Mouse (Mus musculus): ENCODE measurements at regions not wholly inside any gene's neighbourhood (a gene's known extent, or its start where the extent isn't known, plus 50 kb on each side); places are given as distances from the start of the nearest gene placed in this dataset.

DNA sequence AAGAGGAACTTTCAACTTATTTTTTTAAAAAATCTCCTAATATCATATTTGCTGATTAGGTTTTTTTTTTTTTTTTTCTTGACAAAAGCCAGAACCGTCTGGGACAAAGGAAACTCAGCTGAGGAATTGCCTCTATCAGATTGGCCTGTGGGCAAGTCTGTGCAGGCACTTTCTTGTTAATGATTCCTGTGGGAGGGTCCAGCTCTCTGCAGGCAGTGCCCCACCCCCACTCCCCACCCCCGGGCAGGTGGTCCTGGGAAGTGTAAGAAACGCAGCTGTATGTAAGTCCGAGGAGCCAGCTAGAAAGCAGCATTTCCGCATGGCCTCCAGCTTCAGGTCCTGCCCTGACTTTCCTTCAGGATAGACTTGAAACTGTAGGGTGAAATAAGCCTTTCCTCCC, 377.7 kb downstream of the Sox2 start:
- CTCF ChIA-PET, result interaction anchor here (0.6 to 0.7 kb wide), 5 partner anchors 30 to 160 kb away, joined by 3 to 7 read pairs (median 4); no protein-coding TSS in a partner anchor
- POLR2A ChIA-PET, result interaction anchor here in 3 of 4 experiments (0.6 to 1.6 kb wide), 11 partner anchors 13 to 637 kb away, joined by 3 to 9 read pairs (median 4); partner anchors contain the start of gene Sox2 (in 1 of the 3)

DNA sequence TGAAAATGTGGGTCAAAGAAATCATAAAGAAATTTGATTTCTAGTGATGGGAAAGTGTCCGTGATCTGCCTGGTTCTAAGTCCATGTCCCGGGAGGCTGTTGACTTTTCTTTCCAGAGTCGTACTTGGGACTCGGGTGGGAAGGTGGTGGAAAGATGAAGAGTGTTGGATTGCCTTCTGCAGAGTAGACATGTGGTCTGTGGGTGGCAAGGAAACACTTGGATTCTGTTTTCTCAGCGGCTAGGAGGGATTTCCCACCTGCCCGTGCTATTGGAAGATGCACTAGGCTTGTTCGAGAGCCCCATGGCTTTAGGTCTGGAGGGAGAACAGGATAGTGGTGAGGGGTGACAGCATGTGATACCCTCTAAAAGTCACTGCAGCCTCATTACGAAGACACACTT, 379.7 kb downstream of the Sox2 start:
- ChIA-PET CTCF (no interaction called here), POLR2A (no interaction called here)

GRCm38 (mm10) chr3:35033587-35033986, 383.4 kb downstream of the Sox2 start:
- ChIA-PET POLR2A (interaction anchor here in 1 of 4 experiments (1.1 kb wide), 1 partner anchor 8 kb away, joined by 6 read pairs; no protein-coding TSS in a partner anchor), CTCF (no interaction called here)

- ChIA-PET CTCF (no interaction called here), POLR2A (interaction anchor here in 2 of 4 experiments (1.1 to 1.5 kb wide), 2 partner anchors 10 to 274 kb away, joined by 5 read pairs; no protein-coding TSS in a partner anchor)
Observed at GRCm38 (mm10) chr3:35035234-35035633, 385.0 kb downstream of the Sox2 start.

DNA sequence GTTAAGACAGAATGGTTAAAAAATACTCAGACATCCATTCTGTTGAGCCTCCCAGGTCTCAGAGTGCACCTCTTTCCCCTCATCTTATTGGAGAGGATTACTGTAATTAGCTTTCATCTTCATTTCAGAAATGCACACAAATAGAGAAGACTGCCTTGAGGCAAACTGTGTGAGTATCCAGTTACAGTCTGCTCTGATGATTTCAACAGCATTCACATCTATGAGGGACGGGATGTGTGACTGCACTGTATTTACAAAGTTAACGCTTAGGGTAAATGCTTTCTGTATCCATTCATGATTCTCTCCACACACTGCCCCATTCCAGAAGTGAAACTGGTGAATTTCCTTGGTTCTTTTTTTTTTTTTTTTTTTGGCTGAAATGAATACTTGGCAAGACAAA, 393.5 kb downstream of the Sox2 start:
- ChIA-PET POLR2A (interaction anchor here in 1 of 4 experiments (0.7 kb wide), 1 partner anchor 174 kb away, joined by 11 read pairs; no protein-coding TSS in a partner anchor), CTCF (no interaction called here)

DNA sequence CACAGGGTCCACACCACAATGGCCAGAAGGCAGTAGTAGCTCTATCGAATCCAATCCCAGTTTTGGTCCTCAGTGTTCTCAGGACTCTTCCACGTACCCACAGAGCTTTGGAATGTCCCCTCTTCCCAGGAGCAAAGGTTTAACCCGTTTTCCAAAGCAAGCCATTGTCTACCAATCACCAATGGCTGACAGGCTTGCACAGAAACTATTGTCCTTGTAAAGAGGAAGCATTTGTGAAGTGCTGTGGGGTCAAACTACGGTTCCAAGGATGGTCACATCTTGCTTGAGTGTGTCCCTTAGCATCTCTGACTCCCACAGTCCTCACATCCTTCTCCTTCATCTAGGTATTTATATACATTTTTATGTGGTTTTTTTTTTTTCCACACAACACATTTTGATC, 409.2 kb downstream of the Sox2 start:
- CTCF ChIA-PET, result no interaction called here
- POLR2A ChIA-PET, result no interaction called here

DNA sequence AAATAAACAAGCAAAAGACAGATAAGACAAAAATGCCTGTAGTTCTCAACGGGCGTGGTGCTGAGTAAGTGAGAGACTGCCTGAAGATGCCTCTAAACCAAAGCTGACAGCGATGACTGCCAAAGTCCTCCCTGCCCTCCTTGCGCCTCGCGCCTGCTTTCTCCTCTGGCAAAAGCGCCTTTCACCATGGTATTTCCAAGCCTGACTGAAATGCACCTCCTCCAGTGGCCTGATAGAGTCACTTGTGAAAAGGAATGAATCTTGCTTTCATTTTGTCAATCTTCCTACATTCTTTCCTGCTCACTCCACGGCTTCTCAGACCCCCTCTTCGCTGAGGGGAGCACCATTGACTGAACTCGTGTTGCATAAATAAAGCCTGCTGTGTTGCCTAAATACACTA, 409.8 kb downstream of the Sox2 start:
- CTCF ChIA-PET, result no interaction called here
- POLR2A ChIA-PET, result interaction anchor here in 3 of 4 experiments (0.7 to 1.1 kb wide), 7 partner anchors 12 to 1168 kb away, joined by 3 to 5 read pairs (median 3); no protein-coding TSS in a partner anchor

DNA sequence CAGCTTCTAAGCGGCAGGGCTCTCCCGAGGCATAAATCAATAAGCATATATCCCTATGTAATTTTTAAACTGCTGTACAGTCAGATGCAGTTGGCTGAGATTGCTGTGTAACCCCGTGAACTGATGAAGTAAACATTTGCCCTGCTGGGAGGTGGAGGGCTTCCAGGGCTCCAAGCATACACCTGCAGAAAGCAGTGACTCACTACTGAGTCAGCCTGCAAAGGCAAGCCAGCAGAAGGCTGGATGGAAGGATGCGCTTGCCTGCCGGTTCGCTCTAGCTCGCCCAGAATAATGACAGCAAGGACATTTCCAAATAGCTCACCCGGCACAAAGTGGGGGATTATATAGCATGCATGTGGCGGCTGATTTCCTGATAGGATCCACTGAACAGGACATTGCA, 416.6 kb downstream of the Sox2 start:
- CTCF ChIA-PET, result no interaction called here
- POLR2A ChIA-PET, result no interaction called here

DNA sequence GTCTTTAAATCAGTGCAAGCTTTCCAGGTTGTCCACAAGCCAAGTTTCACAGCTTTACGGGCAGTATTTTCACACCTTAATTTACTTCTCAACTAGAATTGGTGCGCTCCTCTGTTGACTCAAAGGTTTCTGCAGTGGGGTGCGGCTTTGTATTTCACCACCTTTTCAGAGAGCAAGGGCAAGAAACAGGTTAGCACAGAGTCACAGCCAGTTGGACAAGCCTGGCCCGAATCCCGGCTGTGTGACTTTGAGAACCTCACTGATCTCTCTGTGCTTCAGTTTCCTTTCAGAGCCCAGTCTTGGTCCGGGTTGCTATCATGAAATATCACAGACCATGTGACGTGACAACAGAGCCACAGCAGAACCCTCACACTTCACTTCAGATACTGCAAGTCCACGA, 418.4 kb downstream of the Sox2 start:
- ChIA-PET POLR2A (no interaction called here), CTCF (interaction anchor here in 1 of 4 experiments (0.6 kb wide), 1 partner anchor 16 kb away, joined by 3 read pairs; no protein-coding TSS in a partner anchor)

GRCm38 (mm10) chr3:35071046-35071445, 420.8 kb downstream of the Sox2 start:
- ChIA-PET CTCF (no interaction called here), POLR2A (no interaction called here)

GRCm38 (mm10) chr3:35079887-35080286, 429.7 kb downstream of the Sox2 start:
- POLR2A ChIA-PET, result interaction anchor here in 1 of 4 experiments (0.6 kb wide), 1 partner anchor 125 kb away, joined by 4 read pairs; no protein-coding TSS in a partner anchor
- CTCF ChIA-PET, result interaction anchor here in 1 of 4 experiments (0.6 kb wide), 1 partner anchor 10 kb away, joined by 6 read pairs; no protein-coding TSS in a partner anchor

- ChIA-PET CTCF (interaction anchor here in 2 of 4 experiments (0.6 to 1.0 kb wide), 2 partner anchors 16 to 444 kb away, joined by 3 read pairs; no protein-coding TSS in a partner anchor), POLR2A (interaction anchor here (0.6 to 1.2 kb wide), 4 partner anchors 83 to 465 kb away, joined by 3 to 4 read pairs (median 4); no protein-coding TSS in a partner anchor)
Observed at GRCm38 (mm10) chr3:35084091-35084867, 434.1 kb downstream of the Sox2 start.

DNA sequence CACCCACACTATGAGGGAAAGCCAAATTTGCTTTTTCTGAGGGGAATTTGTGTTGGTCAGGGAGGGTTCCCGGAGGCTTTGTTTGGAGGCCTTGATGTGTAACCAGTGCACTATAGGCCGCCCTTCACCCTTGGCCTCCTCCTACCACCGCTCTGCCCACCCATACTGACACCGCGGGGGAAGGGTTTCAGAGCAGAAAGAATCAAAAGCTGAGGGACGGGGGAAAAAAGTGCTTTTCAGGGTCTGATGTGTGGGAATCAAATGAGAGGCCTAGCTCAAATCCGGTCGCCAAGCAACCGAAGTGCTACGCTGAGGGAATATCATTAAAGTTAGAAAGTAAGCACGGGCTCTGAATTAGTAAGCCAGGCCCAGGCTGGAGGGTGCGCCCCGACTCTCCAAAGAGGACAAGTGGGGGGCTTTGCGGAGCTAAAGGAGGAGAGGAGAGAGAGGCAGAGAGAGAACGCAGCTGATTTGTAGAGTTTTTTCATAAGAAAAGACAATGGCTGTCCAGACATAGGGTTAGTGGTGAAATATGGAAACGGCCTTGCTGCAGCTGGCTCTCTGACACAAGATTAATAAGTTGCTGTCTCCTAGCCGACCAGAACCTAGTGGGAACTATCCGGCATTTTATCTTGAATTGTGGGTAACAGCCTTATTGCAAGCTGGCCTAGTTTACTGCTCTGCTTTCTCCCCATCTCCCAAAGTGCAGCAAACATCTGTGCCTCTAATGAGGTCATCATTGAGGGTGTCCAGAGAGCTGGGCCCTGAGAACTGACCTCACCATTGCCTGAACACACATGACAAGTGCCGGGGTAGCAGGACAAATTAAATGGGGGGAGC, 438.3 kb downstream of the Sox2 start:
- ChIA-PET CTCF (interaction anchor here in 2 of 4 experiments (0.6 to 1.5 kb wide), 3 partner anchors 10 to 448 kb away, joined by 3 read pairs; no protein-coding TSS in a partner anchor), POLR2A (interaction anchor here in 3 of 4 experiments (0.5 to 1.2 kb wide), 3 partner anchors 22 to 427 kb away, joined by 3 to 4 read pairs (median 3); no protein-coding TSS in a partner anchor)

DNA sequence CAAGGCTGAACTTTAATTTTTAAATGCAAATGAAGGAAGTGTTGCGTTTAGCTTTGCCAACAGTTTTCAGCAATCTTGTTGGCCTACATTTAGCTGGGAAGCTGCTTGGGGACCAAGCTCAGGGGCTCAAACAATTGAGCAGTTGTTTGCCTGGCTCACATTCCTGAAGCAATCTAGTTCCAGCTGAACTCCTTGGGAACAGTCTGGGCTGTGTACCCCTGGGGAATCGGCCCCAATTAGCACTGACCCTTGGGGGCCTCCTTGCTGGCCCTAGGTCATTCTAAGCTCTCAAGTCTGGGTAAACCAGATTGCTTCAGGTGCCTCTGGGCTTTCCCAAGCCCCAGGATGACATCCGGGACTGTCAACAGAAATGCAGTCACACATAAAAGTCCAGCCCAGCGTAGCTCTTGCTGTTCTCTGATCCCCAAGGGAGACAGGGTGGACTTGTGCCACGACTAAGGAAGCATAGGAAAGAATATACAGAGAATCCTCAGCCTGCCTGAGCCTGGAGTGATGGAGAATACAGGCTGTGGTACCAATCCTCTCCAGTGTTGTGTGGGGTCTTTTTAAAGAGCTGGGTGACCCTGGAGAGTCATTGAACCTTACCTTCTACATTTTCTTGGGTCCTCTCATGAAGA, 440.4 kb downstream of the Sox2 start:
- POLR2A ChIA-PET, result interaction anchor here in 1 of 4 experiments (0.5 kb wide), 1 partner anchor 72 kb away, joined by 4 read pairs; no protein-coding TSS in a partner anchor
- CTCF ChIA-PET, result interaction anchor here in 2 of 4 experiments (0.6 to 0.8 kb wide), 3 partner anchors 32 to 448 kb away, joined by 3 to 4 read pairs (median 3); no protein-coding TSS in a partner anchor

DNA sequence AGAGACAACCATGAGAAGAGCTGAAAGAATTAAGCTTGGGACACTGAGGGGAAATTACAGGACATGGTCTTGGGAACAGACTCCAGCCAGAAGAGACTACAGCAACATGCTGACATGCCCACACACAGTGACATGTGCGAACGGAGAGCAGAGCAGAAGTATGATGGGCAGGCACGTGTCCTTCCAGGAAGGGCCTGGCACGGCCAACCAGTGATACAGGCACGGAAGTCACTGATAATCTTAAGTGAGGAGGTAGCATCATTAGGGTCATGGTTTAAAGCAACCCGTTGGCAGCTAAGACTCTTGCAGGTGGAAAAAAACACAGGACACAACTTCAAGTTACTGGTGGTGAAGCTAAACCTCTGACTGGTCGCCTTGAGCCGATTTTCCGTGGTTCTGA, 442.8 kb downstream of the Sox2 start:
- POLR2A ChIA-PET, result no interaction called here

DNA sequence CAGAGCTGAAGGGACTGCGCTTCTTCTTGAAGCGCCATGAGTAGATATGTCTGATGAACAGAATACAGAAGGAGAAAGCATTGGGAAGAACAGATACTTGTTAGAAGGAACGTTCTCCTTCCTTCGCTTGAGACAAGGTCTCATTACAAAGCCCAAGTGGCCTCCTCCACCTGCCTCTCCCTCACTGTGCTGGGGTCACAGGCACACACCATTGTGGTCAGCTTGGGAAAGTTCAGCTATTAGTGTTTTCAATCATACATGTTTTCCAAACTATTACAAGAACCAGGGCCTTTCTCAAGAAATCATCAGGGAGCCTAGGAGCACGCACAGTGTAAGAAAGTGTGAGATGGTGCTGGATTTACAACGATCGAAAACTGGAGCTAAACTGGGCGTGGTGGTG, 445.0 kb downstream of the Sox2 start:
- ChIA-PET POLR2A (no interaction called here), CTCF (no interaction called here)

More for the DNA sequence above, 442.8 kb downstream of the Sox2 start:
- CTCF ChIA-PET, result interaction anchor here in 1 of 4 experiments (0.6 kb wide), 1 partner anchor 453 kb away, joined by 4 read pairs; no protein-coding TSS in a partner anchor

- ChIA-PET POLR2A (interaction anchor here in 2 of 4 experiments (0.7 to 1.2 kb wide), 2 partner anchors 31 to 201 kb away, joined by 3 read pairs; no protein-coding TSS in a partner anchor), CTCF (no interaction called here)
Observed at GRCm38 (mm10) chr3:35096381-35096780, 446.2 kb downstream of the Sox2 start.

GRCm38 (mm10) chr3:35097766-35098165, 447.6 kb downstream of the Sox2 start:
- CTCF ChIA-PET, result no interaction called here
- POLR2A ChIA-PET, result interaction anchor here in 2 of 4 experiments (0.7 to 1.0 kb wide), 4 partner anchors 11 to 449 kb away, joined by 3 to 4 read pairs (median 4); no protein-coding TSS in a partner anchor

GRCm38 (mm10) chr3:35099226-35099625, 449.0 kb downstream of the Sox2 start:
- ChIA-PET POLR2A (interaction anchor here in 2 of 4 experiments (0.5 to 0.6 kb wide), 2 partner anchors 132 to 428 kb away, joined by 3 read pairs; no protein-coding TSS in a partner anchor), CTCF (no interaction called here)

Measured in embryonic stem cell, embryonic (primary cell).